Mouse (Mus musculus): ENCODE results near the gene Thnsl1. TPM values are rescaled to one million over a fixed set of nuclear protein-coding genes. Genes with fewer than 3 reads are reported as not detected.

Thnsl1 gene
- polyA plus RNA-seq, 1 experiment from 2014 or later: 7.3 TPM

GRCm38 (mm10) chr2:21245477-21246102, 40.1 kb downstream of the Thnsl1 start:
- peaks cover 8% of the 10 kb centered on the region for H3K4me1 ChIP-seq (ENCODE audit: control insufficient read depth, insufficient read depth, low read length)
- H3K9me3 ChIP-seq (replicated peaks; ENCODE audit: control insufficient read depth, low read length): no peaks in the 10 kb centered on the region
- no peak overlapping the region; the same call in 1 of the 2 replicates for H3K4me2 ChIP-seq
- peak; percentile 59; the same call in 1 of the 2 replicates for ATAC-seq (replicated peaks; ENCODE audit: insufficient number of reproducible peaks, low FRiP score, low TSS enrichment)
- no peak overlapping the region for H3K9ac ChIP-seq (ENCODE audit: low read depth, low read length)
- H3K27ac ChIP-seq (ENCODE audit: low read depth, low read length): 0 out of 2 replicates have a peak overlapping the region, but pooled peaks have one; percentile 29
- no peaks in the 10 kb centered on the region for H3K27me3 ChIP-seq (ENCODE audit: control insufficient read depth, insufficient read depth, low read length)
- no peak overlapping the region for H3K4me3 ChIP-seq (ENCODE audit: low read depth, low read length)
- no peaks in the 10 kb centered on the region for H3K36me3 ChIP-seq (ENCODE audit: control insufficient read depth, insufficient read depth, low read length)
- WGBS (ENCODE audit: insufficient replicate concordance): 67% methylated on average over 2 of the region's 2 CpGs

GRCm38 (mm10) chr2:21253644-21254043, 48.1 kb downstream of the Thnsl1 start:
- Histone ChIP-seq H3K36me3 (ENCODE audit: control insufficient read depth, insufficient read depth, low read length) (no peaks in the 10 kb centered on the region), H3K27ac (ENCODE audit: low read depth, low read length) (no peak overlapping the region), H3K27me3 (ENCODE audit: control insufficient read depth, insufficient read depth, low read length) (no peaks in the 10 kb centered on the region), H3K9ac (ENCODE audit: low read depth, low read length) (no peak overlapping the region), H3K4me3 (ENCODE audit: low read depth, low read length) (no peak overlapping the region), H3K4me2 (no peak overlapping the region), H3K9me3 (replicated peaks; ENCODE audit: control insufficient read depth, low read length) (no peaks in the 10 kb centered on the region), H3K4me1 (ENCODE audit: control insufficient read depth, insufficient read depth, low read length) (no peaks in the 10 kb centered on the region)
- ATAC-seq (replicated peaks; ENCODE audit: insufficient number of reproducible peaks, low FRiP score, low TSS enrichment): no peak
- WGBS (ENCODE audit: insufficient replicate concordance): 77% methylated on average over 3 of the region's 3 CpGs

GRCm38 (mm10) chr2:21254308-21254707, 48.8 kb downstream of the Thnsl1 start:
- H3K9ac ChIP-seq (ENCODE audit: low read depth, low read length): no peak overlapping the region
- no peaks in the 10 kb centered on the region for H3K27me3 ChIP-seq (ENCODE audit: control insufficient read depth, insufficient read depth, low read length)
- ATAC-seq (replicated peaks; ENCODE audit: insufficient number of reproducible peaks, low FRiP score, low TSS enrichment): no peak
- H3K9me3 ChIP-seq (replicated peaks; ENCODE audit: control insufficient read depth, low read length): no peaks in the 10 kb centered on the region
- no peak overlapping the region for H3K4me3 ChIP-seq (ENCODE audit: low read depth, low read length)
- H3K4me1 ChIP-seq (ENCODE audit: control insufficient read depth, insufficient read depth, low read length): 0 out of 2 replicates have a peak, but pooled peaks cover 3% of the 10 kb centered on the region
- H3K36me3 ChIP-seq (ENCODE audit: control insufficient read depth, insufficient read depth, low read length): no peaks in the 10 kb centered on the region
- H3K27ac ChIP-seq (ENCODE audit: low read depth, low read length): no peak overlapping the region
- H3K4me2 ChIP-seq: no peak overlapping the region

DNA sequence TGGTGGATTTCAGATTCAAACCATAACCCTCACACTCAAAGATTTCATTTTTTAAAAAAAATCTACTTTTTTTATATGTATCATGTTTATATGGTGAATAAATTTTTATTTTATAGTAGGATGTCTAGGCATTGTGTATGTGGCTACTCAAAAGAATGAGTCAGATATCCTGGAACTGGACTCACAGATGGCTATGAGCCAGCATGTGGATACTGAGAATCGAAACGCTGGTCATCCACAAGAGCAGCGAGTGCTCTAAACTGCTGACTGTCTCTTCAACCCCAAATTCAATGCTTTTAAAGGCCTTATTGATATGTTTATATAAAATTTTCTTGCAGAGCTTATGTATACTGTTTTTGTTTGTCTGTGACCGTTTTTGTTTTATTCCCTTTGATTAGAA, 52.8 kb downstream of the Thnsl1 start:
- Histone ChIP-seq H3K4me2 (no peak overlapping the region), H3K36me3 (ENCODE audit: control insufficient read depth, insufficient read depth, low read length) (no peaks in the 10 kb centered on the region), H3K9ac (ENCODE audit: low read depth, low read length) (no peak overlapping the region), H3K4me3 (ENCODE audit: low read depth, low read length) (no peak overlapping the region), H3K27ac (ENCODE audit: low read depth, low read length) (no peak overlapping the region), H3K4me1 (ENCODE audit: control insufficient read depth, insufficient read depth, low read length) (0 out of 2 replicates have a peak, but pooled peaks cover 8% of the 10 kb centered on the region), H3K27me3 (ENCODE audit: control insufficient read depth, insufficient read depth, low read length) (no peaks in the 10 kb centered on the region), H3K9me3 (replicated peaks; ENCODE audit: control insufficient read depth, low read length) (no peaks in the 10 kb centered on the region)
- ATAC-seq (replicated peaks; ENCODE audit: insufficient number of reproducible peaks, low FRiP score, low TSS enrichment): no peak
- WGBS (ENCODE audit: insufficient replicate concordance): 77% methylated on average over 4 of the region's 4 CpGs

DNA sequence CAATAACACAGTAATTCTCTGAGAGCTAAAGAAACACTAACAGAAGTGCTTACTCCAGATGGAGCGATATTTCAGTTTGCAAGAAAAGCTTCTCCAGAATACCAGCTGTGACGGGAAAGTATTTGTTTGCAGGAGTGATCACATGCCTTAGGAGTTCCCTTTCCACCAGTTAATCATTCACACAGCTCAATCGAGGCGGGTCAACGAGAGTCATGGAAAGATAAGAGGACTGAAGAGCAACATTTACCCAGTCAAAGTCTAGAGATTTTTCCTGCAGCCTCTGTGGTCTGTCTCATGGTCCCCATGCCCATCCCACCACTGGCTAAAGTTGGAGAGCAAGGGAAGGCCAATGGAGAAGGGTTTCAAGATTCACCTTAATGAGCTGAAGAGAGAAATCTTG, 53.6 kb downstream of the Thnsl1 start:
- Histone ChIP-seq H3K4me3 (ENCODE audit: low read depth, low read length) (no peak overlapping the region), H3K36me3 (ENCODE audit: control insufficient read depth, insufficient read depth, low read length) (no peaks in the 10 kb centered on the region), H3K9ac (ENCODE audit: low read depth, low read length) (no peak overlapping the region), H3K27me3 (ENCODE audit: control insufficient read depth, insufficient read depth, low read length) (no peaks in the 10 kb centered on the region), H3K4me1 (ENCODE audit: control insufficient read depth, insufficient read depth, low read length) (0 out of 2 replicates have a peak, but pooled peaks cover 8% of the 10 kb centered on the region), H3K9me3 (replicated peaks; ENCODE audit: control insufficient read depth, low read length) (no peaks in the 10 kb centered on the region), H3K4me2 (no peak overlapping the region), H3K27ac (ENCODE audit: low read depth, low read length) (no peak overlapping the region)
- no peak for ATAC-seq (replicated peaks; ENCODE audit: insufficient number of reproducible peaks, low FRiP score, low TSS enrichment)
- 29% methylated on average over 5 of the region's 5 CpGs for WGBS (ENCODE audit: insufficient replicate concordance)

- ATAC-seq (replicated peaks; ENCODE audit: insufficient number of reproducible peaks, low FRiP score, low TSS enrichment): peak; percentile 40; the same call in 1 of the 2 replicates
- H3K36me3 ChIP-seq (ENCODE audit: control insufficient read depth, insufficient read depth, low read length): no peaks in the 10 kb centered on the region
- H3K4me2 ChIP-seq: no peak overlapping the region
- WGBS (ENCODE audit: insufficient replicate concordance): 40% methylated on average over 4 of the region's 4 CpGs
- H3K9me3 ChIP-seq (replicated peaks; ENCODE audit: control insufficient read depth, low read length): no peaks in the 10 kb centered on the region
- H3K9ac ChIP-seq (ENCODE audit: low read depth, low read length): no peak overlapping the region
- no peak overlapping the region for H3K4me3 ChIP-seq (ENCODE audit: low read depth, low read length)
- no peak overlapping the region for H3K27ac ChIP-seq (ENCODE audit: low read depth, low read length)
- 0 out of 2 replicates have a peak, but pooled peaks cover 8% of the 10 kb centered on the region for H3K4me1 ChIP-seq (ENCODE audit: control insufficient read depth, insufficient read depth, low read length)
- H3K27me3 ChIP-seq (ENCODE audit: control insufficient read depth, insufficient read depth, low read length): no peaks in the 10 kb centered on the region
These were observed 54.5 kb downstream of the Thnsl1 start for GRCm38 (mm10) chr2:21260060-21260459.

GRCm38 (mm10) chr2:21261370-21262006, 56.0 kb downstream of the Thnsl1 start:
- ATAC-seq (replicated peaks; ENCODE audit: insufficient number of reproducible peaks, low FRiP score, low TSS enrichment): peak; percentile 67; the same call in 1 of the 2 replicates
- H3K36me3 ChIP-seq (ENCODE audit: control insufficient read depth, insufficient read depth, low read length): no peaks in the 10 kb centered on the region
- H3K27ac ChIP-seq (ENCODE audit: low read depth, low read length): no peak overlapping the region
- no peaks in the 10 kb centered on the region for H3K9me3 ChIP-seq (replicated peaks; ENCODE audit: control insufficient read depth, low read length)
- H3K4me2 ChIP-seq: no peak overlapping the region
- H3K4me1 ChIP-seq (ENCODE audit: control insufficient read depth, insufficient read depth, low read length): 0 out of 2 replicates have a peak, but pooled peaks cover 8% of the 10 kb centered on the region
- no peak overlapping the region for H3K4me3 ChIP-seq (ENCODE audit: low read depth, low read length)
- no peak overlapping the region for H3K9ac ChIP-seq (ENCODE audit: low read depth, low read length)
- no peaks in the 10 kb centered on the region for H3K27me3 ChIP-seq (ENCODE audit: control insufficient read depth, insufficient read depth, low read length)
- 19% methylated on average over 4 of the region's 4 CpGs for WGBS (ENCODE audit: insufficient replicate concordance)

- no peaks in the 10 kb centered on the region for H3K27me3 ChIP-seq (ENCODE audit: control insufficient read depth, insufficient read depth, low read length)
- H3K9ac ChIP-seq (ENCODE audit: low read depth, low read length): no peak overlapping the region
- no peaks in the 10 kb centered on the region for H3K36me3 ChIP-seq (ENCODE audit: control insufficient read depth, insufficient read depth, low read length)
- H3K4me1 ChIP-seq (ENCODE audit: control insufficient read depth, insufficient read depth, low read length): 0 out of 2 replicates have a peak, but pooled peaks cover 8% of the 10 kb centered on the region
- no peak overlapping the region for H3K4me3 ChIP-seq (ENCODE audit: low read depth, low read length)
- no peak overlapping the region for H3K27ac ChIP-seq (ENCODE audit: low read depth, low read length)
- no peak overlapping the region for H3K4me2 ChIP-seq
- ATAC-seq (replicated peaks; ENCODE audit: insufficient number of reproducible peaks, low FRiP score, low TSS enrichment): no peak
- H3K9me3 ChIP-seq (replicated peaks; ENCODE audit: control insufficient read depth, low read length): no peaks in the 10 kb centered on the region
- 75% methylated on average over 4 of the region's 4 CpGs for WGBS (ENCODE audit: insufficient replicate concordance)
These were observed 58.5 kb downstream of the Thnsl1 start for GRCm38 (mm10) chr2:21264031-21264430.
